12 mouse cellular contexts compared by ENCODE assay signal in genomic region chr2:28244667-28245395, GRCm38 (mm10). TPM values are rescaled to one million over a fixed set of nuclear protein-coding genes. Genes with fewer than 3 reads are reported as not detected.
DNase-seq lines count a peak whose midpoint lies in the region; ATAC-seq and TF ChIP-seq lines count a peak whose summit lies in the region.
"Had no signal": no experiment of that assay in that cellular context is flagged by ENCODE, and none has a peak within 500 bp of the region (broad histone marks: within the 10 kb centered on the region; RNA-seq: fewer than 3 reads in every experiment).

No protein-coding gene starts in this region.

- no peak overlapping the region for H3K9ac ChIP-seq in midbrain, embryonic 16.5 days (ENCODE audit: low read depth, low read length)
- H3K9ac ChIP-seq: embryonic facial prominence, embryonic 15.5 days; liver, postnatal 0 days had no signal

- WGBS in midbrain, embryonic 10.5 days: 66% methylated on average over 8 of the region's 8 CpGs
- WGBS in midbrain, embryonic 16.5 days: 68% methylated on average over 8 of the region's 8 CpGs
- WGBS in small intestine, adult 2 months: 50% methylated on average over 8 of the region's 8 CpGs

- no peak overlapping the region for H3K4me2 ChIP-seq in midbrain, embryonic 16.5 days (ENCODE audit: low read length)
- H3K4me2 ChIP-seq: embryonic facial prominence, embryonic 15.5 days had no signal

- H3K9me3 ChIP-seq in midbrain, embryonic 10.5 days (replicated peaks): no peaks in the 10 kb centered on the region
- no peaks in the 10 kb centered on the region for H3K9me3 ChIP-seq in midbrain, embryonic 16.5 days (replicated peaks; ENCODE audit: control insufficient read depth, low read length, poor library complexity, severe bottlenecking)
- H3K9me3 ChIP-seq: embryonic facial prominence, embryonic 15.5 days; heart, embryonic 10.5 days had no signal

- no peak overlapping the region for H3K4me3 ChIP-seq in midbrain, embryonic 10.5 days
- H3K4me3 ChIP-seq in midbrain, embryonic 16.5 days (ENCODE audit: low read depth, low read length): no peak overlapping the region
- H3K4me3 ChIP-seq in small intestine, adult 2 months (ENCODE audit: low read depth, low read length): no peak overlapping the region
- H3K4me3 ChIP-seq: embryonic facial prominence, embryonic 15.5 days; heart, embryonic 10.5 days; layer of hippocampus, adult 2 months had no signal

- H3K4me1 ChIP-seq in midbrain, embryonic 10.5 days: peaks cover 24% of the 10 kb centered on the region
- H3K4me1 ChIP-seq in midbrain, embryonic 16.5 days (ENCODE audit: control insufficient read depth, insufficient read depth, low read length): peaks cover 6% of the 10 kb centered on the region; the same call in 1 of the 2 replicates
- H3K4me1 ChIP-seq in small intestine, adult 2 months (ENCODE audit: control insufficient read depth, insufficient read depth, insufficient read length, low read length): no peaks in the 10 kb centered on the region

- DNase-seq in cerebellum, adult 9-10 months: peak; percentile 71
- no peak for DNase-seq in cerebellum, adult 11 months
- no peak for DNase-seq in midbrain, embryonic 10.5 days (ENCODE audit: low spot score)
- peak; percentile 58 to 73 for DNase-seq in cerebellum, postnatal 25 days
- DNase-seq in thymus, adult 18-20 months: no peak
- no peak for DNase-seq in kidney, postnatal 4 days
- DNase-seq: liver, postnatal 0 days had no signal

- no peak for TF ChIP-seq POLR2A in small intestine, adult 2 months (IDR thresholded peaks at IDR 0.05; ENCODE audit: low read depth, low read length)

- H3K27ac ChIP-seq in midbrain, embryonic 10.5 days (replicated peaks): peak overlapping the region; percentile 10; the same call in 1 of the 2 replicates
- H3K27ac ChIP-seq in midbrain, embryonic 16.5 days (ENCODE audit: low read length): no peak overlapping the region
- H3K27ac ChIP-seq in small intestine, adult 2 months (ENCODE audit: insufficient read depth, low read depth, low read length): peak overlapping the region; percentile 44; the same call in 1 of the 2 replicates
- H3K27ac ChIP-seq: embryonic facial prominence, embryonic 15.5 days; heart, embryonic 10.5 days; layer of hippocampus, adult 2 months had no signal

- ATAC-seq in midbrain, embryonic 16.5 days: no peak
- ATAC-seq: liver, postnatal 0 days had no signal

- H3K36me3 ChIP-seq in midbrain, embryonic 10.5 days: no peaks in the 10 kb centered on the region
- H3K36me3 ChIP-seq in midbrain, embryonic 16.5 days (ENCODE audit: control insufficient read depth, insufficient read depth, low read length): no peaks in the 10 kb centered on the region
- H3K36me3 ChIP-seq in small intestine, adult 2 months (ENCODE audit: control insufficient read depth, insufficient read depth, low read length): no peaks in the 10 kb centered on the region
- H3K36me3 ChIP-seq: embryonic facial prominence, embryonic 15.5 days; heart, embryonic 10.5 days had no signal

- no peak for TF ChIP-seq CTCF in small intestine, adult 2 months (IDR thresholded peaks at IDR 0.05; ENCODE audit: extremely low read depth, insufficient read length, insufficient replicate concordance, low read depth, low read length)

- H3K27me3 ChIP-seq in midbrain, embryonic 10.5 days (ENCODE audit: low read depth, poor library complexity, severe bottlenecking): no peaks in the 10 kb centered on the region
- no peaks in the 10 kb centered on the region for H3K27me3 ChIP-seq in midbrain, embryonic 16.5 days (ENCODE audit: control insufficient read depth, insufficient read depth, low read depth, low read length)
- no peaks in the 10 kb centered on the region for H3K27me3 ChIP-seq in small intestine, adult 2 months (ENCODE audit: control insufficient read depth, insufficient read depth, low read length)
- H3K27me3 ChIP-seq: embryonic facial prominence, embryonic 15.5 days had no signal

RNA-seq across cellular contexts. Expression of gene Olfm1, which starts 52.0 kb away (rescaled TPM):
- 27.8 and 42.4 TPM in 2 replicates for polyA plus RNA-seq in midbrain, embryonic 10.5 days (2016; fragmentation: Nextera tagmentation; extraction: Ambion mirVana)
- 340 and 355 TPM in 2 replicates for polyA plus RNA-seq in midbrain, embryonic 16.5 days (2015; fragmentation: Nextera tagmentation; extraction: Ambion mirVana)
- polyA plus RNA-seq in small intestine, adult 2 months (2012; rRNA removed): 6.9 and 8.9 TPM in 2 replicates

Comparison
In these comparisons a context has a peak if more than half of its experiments do, and no peak if none do; other contexts are left out.
1. DNase-seq: peak in cerebellum, adult 9-10 months (single experiment) and cerebellum, postnatal 25 days (2 of 2); none in cerebellum, adult 11 months (single experiment), midbrain, embryonic 10.5 days (single experiment), thymus, adult 18-20 months (0 of 2) and kidney, postnatal 4 days (0 of 2).